Mouse (Mus musculus) forebrain, embryonic 14.5 days (tissue): ENCODE measurements around the gene Gm45837. TPM values are rescaled to one million over a fixed set of nuclear protein-coding genes. Genes with fewer than 3 reads are reported as not detected.

Source experiments
- ATAC-seq: fragments of 200-750 bp; cut with Nextera tagmentation; 2 replicates; pipeline ENCODE4 v1.8.0; 2017; ENCODE audit warnings: mild to moderate bottlenecking, moderate library complexity
- DNase-seq: peaks from one replicate; pipeline ENCODE4 v3.0.0-alpha.2; 2015; ENCODE audit warnings: low spot score
- H3K27ac ChIP-seq: fragments of 300-500 bp; sonication (generic); 2 replicates; pipeline ENCODE4 v1.5.1; 2014; ENCODE audit warnings: low read depth, mild to moderate bottlenecking, control low read depth, low read length, moderate library complexity
- H3K27me3 ChIP-seq: fragments of 300-500 bp; sonication (generic); replicated peaks from 2 replicates; pipeline ENCODE4 v1.6.1; 2014; ENCODE audit warnings: low read length, control low read depth, mixed read lengths; ENCODE audit not compliant: control insufficient read depth, insufficient read depth
- H3K36me3 ChIP-seq: fragments of 300-500 bp; sonication (generic); 2 replicates; pipeline ENCODE4 v1.6.1; 2014; ENCODE audit warnings: low read length, control low read depth; ENCODE audit not compliant: control insufficient read depth, insufficient read depth
- H3K4me1 ChIP-seq: fragments of 300-500 bp; sonication (generic); 2 replicates; pipeline ENCODE4 v1.6.1; 2014; ENCODE audit warnings: antibody characterized with exemption, low read length, control low read depth; ENCODE audit not compliant: control insufficient read depth, insufficient read depth
- H3K4me2 ChIP-seq: fragments of 300-500 bp; sonication (generic); 2 replicates; pipeline ENCODE4 v1.6.1; 2014; ENCODE audit warnings: mild to moderate bottlenecking, control low read depth, low read length
- H3K4me3 ChIP-seq: fragments of 300-500 bp; sonication (generic); 2 replicates; pipeline ENCODE4 v1.5.1; 2014; ENCODE audit warnings: low read depth, low read length, control low read depth
- H3K9ac ChIP-seq: fragments of 300-500 bp; sonication (generic); 2 replicates; pipeline ENCODE4 v1.6.1; 2014; ENCODE audit warnings: mild to moderate bottlenecking, low read length, control low read depth, moderate library complexity
- H3K9me3 ChIP-seq: fragments of 300-500 bp; sonication (generic); replicated peaks from 2 replicates; pipeline ENCODE4 v1.6.1; 2016; ENCODE audit warnings: low read length, control low read depth, mixed read lengths; ENCODE audit not compliant: control insufficient read depth
- WGBS: fragments of 180-500 bp; shearing (Covaris S2); extraction: QIAGEN DNeasy Blood & Tissue Kit; methylation state at CpG from one replicate; pipeline ENCODE4 v1.1.7; 2014; 5-methylcytosine and 5-hydroxymethylcytosine counted together
- polyA plus RNA-seq: library from polyadenylated mRNA; unstranded; fragments of >200 nt; fragmentation: Nextera tagmentation; extraction: Ambion mirVana; gene quantifications from 2 replicates; pipeline ENCODE4 v1.2.1, GENCODE M21; 2014

Gene Gm45837
- not detected in 2 replicates for polyA plus RNA-seq

- Histone ChIP-seq H3K27ac (no peak within 1 kb of the TSS), H3K27me3 (no peaks in the 10 kb centered on the region), H3K4me1 (peaks cover 8% of the 10 kb centered on the region), H3K9ac (no peak within 1 kb of the TSS), H3K4me2 (no peak within 1 kb of the TSS), H3K9me3 (no peaks in the 10 kb centered on the region), H3K36me3 (no peaks in the 10 kb centered on the region), H3K4me3 (no peak within 1 kb of the TSS)
- no peak for ATAC-seq
- 79% methylated on average over 11 of the region's 11 CpGs for WGBS
- no peak for DNase-seq
Observed at GRCm38 (mm10) chr7:101410267-101410936, at the start of gene Gm45837. Gm45837 (plus strand) TSS chr7:101410886.

- DNase-seq (no peak), ATAC-seq (no peak)
- no peak overlapping the region for H3K27ac ChIP-seq
- no peaks in the 10 kb centered on the region for H3K4me1 ChIP-seq
- no peaks in the 10 kb centered on the region for H3K36me3 ChIP-seq
- H3K4me2 ChIP-seq: no peak overlapping the region
- H3K27me3 ChIP-seq: no peaks in the 10 kb centered on the region
- no peaks in the 10 kb centered on the region for H3K9me3 ChIP-seq
- no peak overlapping the region for H3K9ac ChIP-seq
- 84% methylated on average over 4 of the region's 4 CpGs for WGBS
- H3K4me3 ChIP-seq: no peak overlapping the region
Observed at GRCm38 (mm10) chr7:101361021-101361420, 49.7 kb upstream of the Gm45837 start.

GRCm38 (mm10) chr7:101361767-101362166, 48.9 kb upstream of the Gm45837 start:
- Histone ChIP-seq H3K9ac (no peak overlapping the region), H3K27me3 (no peaks in the 10 kb centered on the region), H3K4me3 (no peak overlapping the region), H3K4me1 (no peaks in the 10 kb centered on the region), H3K4me2 (no peak overlapping the region), H3K36me3 (no peaks in the 10 kb centered on the region), H3K9me3 (no peaks in the 10 kb centered on the region), H3K27ac (no peak overlapping the region)
- ATAC-seq: no peak
- no peak for DNase-seq
- 69% methylated on average over 4 of the region's 4 CpGs for WGBS

GRCm38 (mm10) chr7:101362791-101363191, 47.9 kb upstream of the Gm45837 start:
- no peaks in the 10 kb centered on the region for H3K27me3 ChIP-seq
- no peak overlapping the region for H3K4me3 ChIP-seq
- H3K9me3 ChIP-seq: no peaks in the 10 kb centered on the region
- H3K4me1 ChIP-seq: no peaks in the 10 kb centered on the region
- H3K4me2 ChIP-seq: no peak overlapping the region
- H3K36me3 ChIP-seq: no peaks in the 10 kb centered on the region
- DNase-seq: no peak
- H3K27ac ChIP-seq: no peak overlapping the region
- no peak for ATAC-seq
- 79% methylated on average over 5 of the region's 5 CpGs for WGBS
- no peak overlapping the region for H3K9ac ChIP-seq

- WGBS: 84% methylated on average over 5 of the region's 5 CpGs
- Histone ChIP-seq H3K27me3 (no peaks in the 10 kb centered on the region), H3K9me3 (no peaks in the 10 kb centered on the region), H3K27ac (no peak overlapping the region), H3K4me3 (no peak overlapping the region), H3K4me2 (no peak overlapping the region), H3K9ac (no peak overlapping the region), H3K36me3 (no peaks in the 10 kb centered on the region), H3K4me1 (no peaks in the 10 kb centered on the region)
- no peak for DNase-seq
- no peak for ATAC-seq
Observed at GRCm38 (mm10) chr7:101363914-101364313, 46.8 kb upstream of the Gm45837 start.

GRCm38 (mm10) chr7:101367901-101368852, 42.5 kb upstream of the Gm45837 start:
- no peaks in the 10 kb centered on the region for H3K9me3 ChIP-seq
- ATAC-seq (no peak), DNase-seq (no peak)
- no peaks in the 10 kb centered on the region for H3K27me3 ChIP-seq
- 70% methylated on average over 11 of the region's 11 CpGs for WGBS
- no peak overlapping the region for H3K4me3 ChIP-seq
- H3K36me3 ChIP-seq: no peaks in the 10 kb centered on the region
- H3K9ac ChIP-seq: no peak overlapping the region
- H3K27ac ChIP-seq: no peak overlapping the region
- no peaks in the 10 kb centered on the region for H3K4me1 ChIP-seq
- no peak overlapping the region for H3K4me2 ChIP-seq

- Histone ChIP-seq H3K4me1 (no peaks in the 10 kb centered on the region), H3K4me2 (no peak overlapping the region), H3K27me3 (no peaks in the 10 kb centered on the region), H3K4me3 (no peak overlapping the region), H3K9me3 (no peaks in the 10 kb centered on the region), H3K9ac (no peak overlapping the region), H3K27ac (no peak overlapping the region), H3K36me3 (no peaks in the 10 kb centered on the region)
- DNase-seq: no peak
- no peak for ATAC-seq
- WGBS: 75% methylated on average over 7 of the region's 7 CpGs
Observed at GRCm38 (mm10) chr7:101369666-101370065, 41.0 kb upstream of the Gm45837 start.

- no peak overlapping the region for H3K4me2 ChIP-seq
- H3K27ac ChIP-seq: no peak overlapping the region
- ATAC-seq (no peak), DNase-seq (no peak)
- no peaks in the 10 kb centered on the region for H3K36me3 ChIP-seq
- 86% methylated on average over 24 of the region's 26 CpGs for WGBS
- H3K9me3 ChIP-seq: no peaks in the 10 kb centered on the region
- no peak overlapping the region for H3K9ac ChIP-seq
- H3K27me3 ChIP-seq: no peaks in the 10 kb centered on the region
- peaks cover 5% of the 10 kb centered on the region for H3K4me1 ChIP-seq
- H3K4me3 ChIP-seq: no peak overlapping the region
Observed at GRCm38 (mm10) chr7:101373082-101373481, 37.6 kb upstream of the Gm45837 start.

- no peaks in the 10 kb centered on the region for H3K27me3 ChIP-seq
- peaks cover 8% of the 10 kb centered on the region for H3K4me1 ChIP-seq
- H3K4me3 ChIP-seq: no peak overlapping the region
- H3K4me2 ChIP-seq: no peak overlapping the region
- no peak overlapping the region for H3K27ac ChIP-seq
- no peaks in the 10 kb centered on the region for H3K9me3 ChIP-seq
- DNase-seq (peak; percentile 86), ATAC-seq (peak; percentile 47)
- H3K36me3 ChIP-seq: no peaks in the 10 kb centered on the region
- no peak overlapping the region for H3K9ac ChIP-seq
Observed at GRCm38 (mm10) chr7:101374155-101374554, 36.5 kb upstream of the Gm45837 start.
